Mouse (Mus musculus) embryonic facial prominence, embryonic 11.5 days (tissue): Measurements from ENCODE around the gene Gm21988. TPM values are rescaled to one million over a fixed set of nuclear protein-coding genes. Genes with fewer than 3 reads are reported as not detected.
A peak's percentile ranks its signal among the peaks of the same experiment; 100 is the strongest.

Experiments
- ATAC-seq: fragments of 200-750 bp; cut with Nextera tagmentation; replicated peaks from 2 replicates; pipeline ENCODE4 v1.8.0; 2017; ENCODE audit warnings: low read depth; ENCODE audit not compliant: insufficient number of reproducible peaks, low FRiP score, low TSS enrichment
- DNase-seq: peaks from one replicate; pipeline ENCODE4 v3.0.0-alpha.2; 2015; ENCODE audit warnings: low spot score
- H3K27ac ChIP-seq: fragments of 300-500 bp; sonication (generic); replicated peaks from 2 replicates; pipeline ENCODE4 v1.5.1; 2014; ENCODE audit warnings: mild to moderate bottlenecking, low read depth, low read length, control low read depth
- H3K27me3 ChIP-seq: fragments of 300-500 bp; sonication (generic); 2 replicates; pipeline ENCODE4 v1.6.1; 2014; ENCODE audit warnings: mild to moderate bottlenecking, low read length, moderate library complexity, mixed read lengths; ENCODE audit not compliant: control insufficient read depth, insufficient read depth
- H3K36me3 ChIP-seq: fragments of 300-500 bp; sonication (generic); replicated peaks from 2 replicates; pipeline ENCODE4 v1.6.1; 2014; ENCODE audit warnings: low read depth, mild to moderate bottlenecking, low read length, moderate library complexity, mixed read lengths; ENCODE audit not compliant: control insufficient read depth, insufficient read depth
- H3K4me1 ChIP-seq: fragments of 300-500 bp; sonication (generic); 2 replicates; pipeline ENCODE4 v1.6.1; 2014; ENCODE audit warnings: low read length, mixed read lengths; ENCODE audit not compliant: control insufficient read depth, insufficient read depth
- H3K4me2 ChIP-seq: fragments of 300-500 bp; sonication (generic); 2 replicates; pipeline ENCODE4 v1.6.1; 2014; ENCODE audit warnings: low read depth, mild to moderate bottlenecking, control low read depth, low read length, moderate library complexity
- H3K4me3 ChIP-seq: fragments of 300-500 bp; sonication (generic); 2 replicates; pipeline ENCODE4 v1.5.1; 2014; ENCODE audit warnings: low read depth, low read length, control low read depth
- H3K9ac ChIP-seq: fragments of 300-500 bp; sonication (generic); replicated peaks from 2 replicates; pipeline ENCODE4 v1.6.1; 2014; ENCODE audit warnings: mild to moderate bottlenecking, control low read depth, low read length
- H3K9me3 ChIP-seq: fragments of 300-500 bp; sonication (generic); replicated peaks from 2 replicates; pipeline ENCODE4 v1.6.1; 2016; ENCODE audit warnings: mild to moderate bottlenecking, low read length, inconsistent platforms, mixed read lengths; ENCODE audit not compliant: control insufficient read depth
- WGBS: fragments of 180-500 bp; shearing (Covaris S2); extraction: QIAGEN DNeasy Blood & Tissue Kit; methylation state at CpG from one replicate; pipeline ENCODE4 v1.1.7; 2014; 5-methylcytosine and 5-hydroxymethylcytosine counted together
- polyA plus RNA-seq: library from polyadenylated mRNA; unstranded; fragments of >200 nt; fragmentation: Nextera tagmentation; extraction: Ambion mirVana; gene quantifications from 2 replicates; pipeline ENCODE4 v1.2.1, GENCODE M21; 2014

The Gm21988 gene
- polyA plus RNA-seq, 1 experiment from 2014 or later: 7.5 TPM

- Histone ChIP-seq H3K36me3 (no peaks in the 10 kb centered on the region), H3K4me1 (no peaks in the 10 kb centered on the region; the same call in 1 of the 2 replicates), H3K4me3 (no peak overlapping the region), H3K9me3 (no peaks in the 10 kb centered on the region), H3K9ac (no peak overlapping the region), H3K27me3 (no peaks in the 10 kb centered on the region), H3K27ac (no peak overlapping the region), H3K4me2 (no peak overlapping the region)
- 36% methylated on average over 5 of the region's 5 CpGs for WGBS
- DNase-seq (peak; percentile 92), ATAC-seq (no peak)
Observed at GRCm38 (mm10) chr11:70201691-70202090, 37.9 kb downstream of the Gm21988 start.

GRCm38 (mm10) chr11:70200036-70200608, 39.5 kb downstream of the Gm21988 start:
- no peak overlapping the region for H3K9ac ChIP-seq
- no peak overlapping the region for H3K4me3 ChIP-seq
- H3K4me2 ChIP-seq: no peak overlapping the region
- no peaks in the 10 kb centered on the region for H3K27me3 ChIP-seq
- WGBS: 73% methylated on average over 5 of the region's 5 CpGs
- no peak for DNase-seq
- no peaks in the 10 kb centered on the region for H3K9me3 ChIP-seq
- no peaks in the 10 kb centered on the region for H3K36me3 ChIP-seq
- H3K4me1 ChIP-seq: no peaks in the 10 kb centered on the region; the same call in 1 of the 2 replicates
- no peak overlapping the region for H3K27ac ChIP-seq
- no peak for ATAC-seq

- Histone ChIP-seq H3K27ac (no peak overlapping the region), H3K27me3 (no peaks in the 10 kb centered on the region), H3K4me3 (no peak overlapping the region), H3K9me3 (no peaks in the 10 kb centered on the region), H3K9ac (no peak overlapping the region), H3K36me3 (no peaks in the 10 kb centered on the region), H3K4me2 (no peak overlapping the region), H3K4me1 (no peaks in the 10 kb centered on the region; the same call in 1 of the 2 replicates)
- WGBS: 84% methylated on average over 8 of the region's 8 CpGs
- DNase-seq (no peak), ATAC-seq (no peak)
Observed at GRCm38 (mm10) chr11:70199107-70199506, 40.5 kb downstream of the Gm21988 start.

- Histone ChIP-seq H3K9ac (no peak overlapping the region), H3K4me1 (no peaks in the 10 kb centered on the region; the same call in 1 of the 2 replicates), H3K9me3 (no peaks in the 10 kb centered on the region), H3K36me3 (no peaks in the 10 kb centered on the region), H3K27ac (no peak overlapping the region), H3K4me3 (no peak overlapping the region), H3K27me3 (no peaks in the 10 kb centered on the region), H3K4me2 (no peak overlapping the region)
- no peak for DNase-seq
- ATAC-seq: no peak
- 83% methylated on average over 3 of the region's 3 CpGs for whole genome bisulfite sequencing
Observed at GRCm38 (mm10) chr11:70198332-70198731, 41.3 kb downstream of the Gm21988 start.

- H3K4me1 ChIP-seq: no peaks in the 10 kb centered on the region
- no peaks in the 10 kb centered on the region for H3K36me3 ChIP-seq
- ATAC-seq (no peak), DNase-seq (peak; percentile 7)
- WGBS: 60% methylated on average over 11 of the region's 11 CpGs
- no peak overlapping the region for H3K4me2 ChIP-seq
- H3K4me3 ChIP-seq: no peak overlapping the region
- no peak overlapping the region for H3K27ac ChIP-seq
- no peaks in the 10 kb centered on the region for H3K9me3 ChIP-seq
- H3K9ac ChIP-seq: no peak overlapping the region
- no peaks in the 10 kb centered on the region for H3K27me3 ChIP-seq
Observed at GRCm38 (mm10) chr11:70193354-70194285, 46.0 kb downstream of the Gm21988 start.

- Histone ChIP-seq H3K27me3 (no peaks in the 10 kb centered on the region), H3K36me3 (no peaks in the 10 kb centered on the region), H3K9ac (no peak overlapping the region), H3K4me1 (no peaks in the 10 kb centered on the region), H3K27ac (no peak overlapping the region), H3K4me2 (no peak overlapping the region), H3K9me3 (no peaks in the 10 kb centered on the region), H3K4me3 (no peak overlapping the region)
- 78% methylated on average over 4 of the region's 4 CpGs for WGBS
- ATAC-seq: no peak
- no peak for DNase-seq
Observed at GRCm38 (mm10) chr11:70192157-70192556, 47.5 kb downstream of the Gm21988 start.

GRCm38 (mm10) chr11:70191188-70191587, 48.4 kb downstream of the Gm21988 start:
- ATAC-seq (no peak), DNase-seq (no peak)
- no peaks in the 10 kb centered on the region for H3K36me3 ChIP-seq
- no peak overlapping the region for H3K4me2 ChIP-seq
- H3K4me3 ChIP-seq: no peak overlapping the region
- H3K4me1 ChIP-seq: no peaks in the 10 kb centered on the region
- no peaks in the 10 kb centered on the region for H3K27me3 ChIP-seq
- WGBS: 86% methylated on average over 6 of the region's 6 CpGs
- H3K9me3 ChIP-seq: no peaks in the 10 kb centered on the region
- H3K27ac ChIP-seq: no peak overlapping the region
- H3K9ac ChIP-seq: no peak overlapping the region
